Mouse (Mus musculus): ENCODE measurements around the gene Fras1.

The Fras1 gene

DNA sequence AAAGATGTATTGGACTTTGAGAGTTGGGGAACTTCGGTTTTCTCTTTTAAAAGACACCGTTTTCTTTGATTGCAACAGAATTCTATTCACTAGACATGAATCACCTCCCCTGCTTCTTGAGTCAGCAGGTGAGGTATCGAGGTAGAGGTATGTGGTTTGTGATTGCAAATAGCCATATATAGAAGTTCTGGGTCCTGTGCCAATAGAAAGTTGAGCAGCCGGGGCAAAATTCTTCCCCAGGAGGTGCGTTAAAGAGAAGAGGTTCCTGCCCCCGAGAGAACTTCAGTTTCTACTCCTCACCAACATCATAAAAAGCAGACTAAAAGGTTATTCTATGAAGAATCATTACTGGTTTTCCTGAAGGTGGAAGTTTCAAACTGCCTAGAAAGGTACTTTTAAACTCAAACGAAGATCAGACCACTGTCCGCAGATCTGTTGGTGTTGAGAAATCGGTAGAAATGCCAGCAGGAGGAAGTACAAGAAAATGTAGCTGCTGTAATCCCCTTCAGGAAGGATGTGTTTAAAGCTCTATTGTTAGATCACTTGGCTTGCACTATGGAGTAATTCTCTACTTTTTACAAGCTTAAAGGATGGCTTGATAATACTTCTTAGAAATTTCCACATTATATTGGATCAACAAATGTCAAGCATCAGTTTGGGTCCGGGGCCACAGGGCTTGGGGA, 420.3 kb downstream of the Fras1 start:
- DNase-seq, result no peak

DNA sequence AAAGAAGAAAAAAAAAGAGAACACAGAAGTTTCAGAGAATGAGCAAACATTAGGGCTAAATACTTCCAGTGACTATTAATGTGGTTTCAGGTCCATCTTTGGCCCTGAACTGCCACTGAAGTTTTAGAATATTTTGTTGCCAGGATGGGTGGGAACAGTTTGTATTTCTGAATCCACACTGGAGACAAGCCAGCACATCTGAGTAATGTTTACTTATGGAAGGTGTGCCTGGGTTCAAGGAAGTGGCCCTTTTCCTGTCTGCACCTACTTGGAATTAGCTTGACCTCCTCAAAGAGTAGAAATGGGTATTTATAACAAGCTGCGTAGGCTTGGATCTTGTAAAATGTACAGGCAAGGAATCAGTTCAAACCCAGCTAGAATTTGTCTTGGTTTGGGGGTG, 422.0 kb downstream of the Fras1 start:
- DNase-seq, result no peak

DNA sequence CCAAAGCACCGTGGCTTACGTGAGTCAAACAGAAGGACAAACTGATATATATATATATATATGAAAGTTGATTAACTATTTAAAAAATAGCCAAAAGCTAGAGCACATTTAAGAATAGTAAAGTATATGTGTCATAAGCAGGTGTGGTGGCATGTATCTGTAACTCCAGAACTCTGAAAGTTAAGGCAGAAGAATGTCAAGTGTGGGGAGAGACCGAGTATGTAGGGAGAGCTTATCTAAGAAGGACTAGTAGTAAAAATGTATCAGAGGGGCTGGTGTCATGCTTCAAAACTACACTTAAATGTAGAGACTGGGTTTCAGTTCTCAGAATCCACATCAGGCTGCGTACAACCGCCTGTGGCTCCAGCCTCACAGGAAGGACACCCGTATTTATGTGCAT, 423.7 kb downstream of the Fras1 start:
- no peak for DNase-seq

DNA sequence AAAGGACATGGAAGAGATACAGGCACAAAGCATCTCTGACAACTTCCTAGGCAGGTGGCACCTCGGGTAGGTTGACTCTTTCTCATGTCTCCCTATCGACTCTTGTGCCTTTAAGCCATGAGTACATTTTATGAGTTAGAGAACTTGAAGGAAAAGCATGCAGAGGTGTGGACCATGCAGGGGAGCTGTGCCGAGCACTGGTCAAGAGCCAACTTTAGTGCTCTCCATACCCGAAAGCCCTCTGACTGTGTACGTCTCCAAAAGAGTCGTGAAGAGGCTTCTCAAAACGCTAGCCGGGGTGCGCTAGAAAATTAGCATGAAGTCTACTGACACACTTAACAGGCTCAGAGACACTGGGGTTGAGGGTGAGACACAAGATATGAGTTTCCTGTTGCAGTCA, 425.4 kb downstream of the Fras1 start:
- DNase-seq, result no peak

DNA sequence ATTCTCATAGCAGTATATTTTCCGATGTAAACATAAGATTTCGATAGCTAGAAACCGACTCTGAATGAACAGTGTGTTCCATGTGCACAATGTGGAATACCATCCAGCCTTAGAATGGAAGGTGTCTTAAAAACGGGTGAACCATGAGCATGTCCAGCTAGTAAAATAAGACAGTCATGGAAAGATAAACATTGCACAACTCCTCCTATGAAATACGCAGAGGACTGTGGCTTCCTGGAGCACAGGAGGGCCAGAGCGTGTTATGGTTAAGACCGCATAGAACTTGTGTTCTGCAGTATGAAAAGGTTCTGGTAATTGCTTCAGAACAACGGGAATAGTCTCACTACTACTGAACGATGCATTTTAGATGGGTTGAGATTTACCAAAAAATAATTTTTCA, 426.2 kb downstream of the Fras1 start:
- DNase-seq, result no peak

DNA sequence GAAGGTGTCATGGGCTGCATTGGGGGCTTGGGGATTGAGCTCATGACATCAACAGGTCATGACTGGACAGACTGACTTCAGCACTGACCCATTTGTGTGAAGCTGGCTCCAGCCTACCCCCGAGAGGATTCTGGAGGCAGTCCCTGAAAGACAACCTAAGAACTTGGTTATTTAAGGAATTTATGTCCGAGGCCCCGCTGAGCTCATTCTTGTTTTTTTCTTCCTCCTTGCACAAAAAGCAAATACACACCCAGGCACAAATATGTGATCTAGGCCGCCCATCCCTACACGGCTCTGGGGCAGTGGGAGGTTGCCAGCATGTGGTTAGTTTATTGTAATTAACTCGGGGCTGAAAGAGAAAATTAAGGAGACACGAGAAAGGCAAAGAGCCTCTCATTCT, 428.4 kb downstream of the Fras1 start:
- no peak for DNase-seq

DNA sequence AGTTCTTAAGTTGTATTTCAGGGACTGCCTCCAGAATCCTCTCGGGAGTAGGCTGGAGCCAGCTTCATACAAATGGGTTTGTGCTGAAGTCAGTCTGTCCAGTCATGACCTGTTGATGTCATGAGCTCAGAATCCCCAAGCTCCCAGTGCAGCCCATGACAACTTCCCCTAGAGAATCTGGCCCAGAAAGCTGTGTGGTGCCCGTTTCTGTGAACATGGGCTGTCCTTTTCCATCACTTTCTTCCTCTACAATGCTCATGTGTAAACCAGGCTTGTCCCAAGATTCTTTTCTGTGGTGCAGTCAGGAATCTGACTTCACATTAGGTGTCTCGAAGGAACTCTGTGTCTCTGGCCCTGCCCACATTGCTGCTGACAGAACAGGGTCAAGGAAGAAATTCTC, 429.3 kb downstream of the Fras1 start:
- no peak for DNase-seq

DNA sequence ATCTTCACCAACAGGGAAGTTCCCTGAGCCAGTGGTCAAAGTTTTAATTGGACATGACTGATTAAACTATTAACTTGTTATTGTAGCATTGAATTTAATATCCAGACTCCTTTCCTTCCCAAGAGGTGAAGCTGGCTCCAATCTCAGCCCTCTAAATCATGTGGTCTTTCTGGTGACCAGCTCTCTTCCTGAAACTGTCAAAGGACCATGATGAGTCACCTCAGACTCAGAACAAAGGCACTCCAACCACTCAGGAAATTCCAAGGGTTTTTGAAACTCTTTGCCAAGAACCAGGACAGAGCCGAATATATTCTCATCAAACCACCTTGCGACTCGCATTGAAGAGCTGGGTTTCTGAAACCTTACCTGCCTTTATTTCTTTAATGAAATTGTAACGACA, 430.5 kb downstream of the Fras1 start:
- DNase-seq, result no peak

DNA sequence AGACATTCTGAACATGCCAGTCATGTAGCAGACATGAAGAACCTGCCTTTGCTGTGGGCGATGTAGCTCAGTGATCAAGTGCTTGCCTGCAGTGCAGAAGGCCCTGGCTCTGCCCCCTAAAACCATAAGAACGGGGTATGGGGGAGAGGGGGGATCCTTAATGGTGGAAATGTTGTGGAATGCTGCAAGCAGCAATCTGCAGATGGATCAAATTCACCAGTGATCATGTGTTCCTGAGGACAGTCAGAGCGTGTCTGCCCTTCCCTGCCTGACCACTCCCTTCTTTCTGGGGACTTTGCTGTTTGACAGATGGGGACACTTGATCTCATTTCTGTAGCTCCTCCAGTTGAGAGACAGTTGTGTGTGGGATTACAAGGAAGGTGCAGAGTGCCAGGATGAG, 431.1 kb downstream of the Fras1 start:
- no peak for DNase-seq

DNA sequence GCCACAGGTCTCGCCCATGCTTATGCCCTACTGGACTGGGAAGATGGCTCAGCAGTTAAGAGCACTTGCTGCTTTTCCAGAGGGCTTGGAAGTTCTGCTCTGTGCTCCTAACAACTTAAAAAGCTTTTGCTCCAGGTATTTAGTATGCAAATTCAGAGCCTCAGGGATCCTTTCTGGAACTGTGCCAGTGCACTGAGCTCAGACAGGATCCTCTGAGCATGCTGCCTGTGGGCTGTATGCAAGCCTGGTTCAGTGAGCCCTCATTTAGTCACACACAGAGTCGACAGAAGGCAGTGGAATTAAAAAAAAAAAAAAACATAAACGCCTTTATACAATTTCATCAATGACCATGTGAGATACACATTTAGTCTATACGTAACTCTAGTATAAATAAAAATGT, 436.9 kb downstream of the Fras1 start:
- DNase-seq, result no peak

DNA sequence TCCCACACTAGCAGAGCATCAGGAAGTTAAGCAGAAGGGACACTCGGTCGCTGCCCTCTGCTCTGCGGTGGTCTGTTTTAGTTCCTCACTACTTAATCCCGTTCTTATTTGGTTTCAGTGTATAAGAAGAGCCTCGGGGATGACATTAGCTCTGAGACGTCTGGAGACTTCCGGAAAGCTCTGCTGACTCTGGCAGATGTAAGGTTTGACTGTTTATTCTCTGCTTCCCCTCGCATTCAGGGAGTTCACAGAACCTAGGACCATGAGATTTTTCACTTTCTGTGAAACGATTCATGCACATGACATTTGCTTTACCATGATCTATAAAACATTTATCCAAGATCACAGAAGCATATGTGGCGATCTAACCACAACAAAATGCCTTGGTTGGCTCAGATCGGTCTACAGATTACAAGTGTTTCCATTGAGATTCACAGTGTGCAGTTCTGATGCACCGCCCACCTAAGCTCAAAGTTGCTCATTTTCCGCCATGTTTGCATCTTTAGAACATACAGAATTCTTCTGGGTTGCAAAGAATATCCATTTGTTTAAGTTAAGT, 451.1 kb downstream of the Fras1 start:
- no peak for DNase-seq

DNA sequence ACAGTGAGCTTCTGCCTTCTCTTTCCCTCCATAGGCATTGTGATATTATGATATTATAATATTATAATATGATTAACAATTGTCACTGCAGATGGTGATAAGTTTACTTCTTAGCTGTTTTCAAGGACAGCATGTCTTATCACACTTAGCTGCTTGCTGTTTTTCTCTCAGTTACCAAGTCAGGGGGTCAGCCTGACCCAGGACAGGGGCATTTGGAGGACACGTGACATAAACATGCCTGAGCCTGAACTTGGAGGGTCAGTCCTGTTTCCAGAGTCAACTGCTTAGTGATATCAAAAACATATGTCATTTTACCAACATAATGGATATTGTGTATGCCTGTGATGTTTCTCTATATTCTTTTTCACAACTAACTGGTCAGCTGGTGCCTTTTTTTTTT, 453.4 kb downstream of the Fras1 start:
- DNase-seq, result no peak
